Mouse (Mus musculus) ovary, adult 10 weeks (tissue): ENCODE measurements around the gene Dcaf17. TPM values are rescaled to one million over a fixed set of nuclear protein-coding genes. Genes with fewer than 3 reads are reported as not detected.

Experiments
- polyA plus RNA-seq: library from polyadenylated mRNA; stranded (reverse); fragments of 350-450 nt; fragmentation: Illumina TruSeq; extraction: RNeasy Lipid Tissue Mini Kit (QIAGEN cat#74804); gene quantifications from one replicate; pipeline ENCODE4 v1.2.3, GENCODE M21; 2014

Gene Dcaf17
- 29.3 TPM for polyA plus RNA-seq

GRCm38 (mm10) chr2:71055300-71056114, at the start of gene Dcaf17, which contains the start of gene Mettl8:
Gene Dcaf17 (plus strand): TSS chr2:71055328.
Gene Mettl8 (minus strand): TSS chr2:71055583.

GRCm38 (mm10) chr2:71117797-71118708, 62.9 kb downstream of the Dcaf17 start, which contains the start of gene Cybrd1:
Gene Cybrd1 (plus strand): TSS chr2:71117923.

Other genes starting within 250 kb of the Dcaf17 start
- gene Tlk1, start 229.6 kb upstream of the Dcaf17 start, polyA plus RNA-seq: 123 TPM
- gene Mettl8, start 255 bp downstream of the Dcaf17 start, polyA plus RNA-seq: 22.2 TPM
- 22.1 TPM for gene Cybrd1, start 62.6 kb downstream of the Dcaf17 start, polyA plus RNA-seq
- gene Dync1i2, start 156.4 kb downstream of the Dcaf17 start, polyA plus RNA-seq: 271 TPM